Mouse (Mus musculus) liver, embryonic 13.5 days (tissue): ENCODE data around the gene Ccdc162. TPM values are rescaled to one million over a fixed set of nuclear protein-coding genes. Genes with fewer than 3 reads are reported as not detected.

ENCODE experiments used
- ATAC-seq: fragments of 200-750 bp; cut with Nextera tagmentation; 2 replicates; pipeline ENCODE4 v1.8.0; 2017; ENCODE audit warnings: low read depth, mild to moderate bottlenecking, moderate number of reproducible peaks, moderate library complexity
- DNase-seq: peaks from one replicate; pipeline ENCODE4 v3.0.0; 2022
- H3K27ac ChIP-seq: fragments of 300-500 bp; sonication (generic); 2 replicates; pipeline ENCODE4 v1.5.1; 2015; ENCODE audit warnings: moderate library complexity, mild to moderate bottlenecking, inconsistent platforms
- H3K27me3 ChIP-seq: fragments of 300-500 bp; sonication (generic); 2 replicates; pipeline ENCODE4 v1.6.1; 2015; ENCODE audit warnings: mild to moderate bottlenecking, inconsistent platforms
- H3K36me3 ChIP-seq: fragments of 300-500 bp; sonication (generic); 2 replicates; pipeline ENCODE4 v1.6.1; 2015; ENCODE audit warnings: mild to moderate bottlenecking, inconsistent platforms
- H3K4me1 ChIP-seq: fragments of 300-500 bp; sonication (generic); replicated peaks from 2 replicates; pipeline ENCODE4 v1.6.1; 2015; ENCODE audit warnings: inconsistent platforms
- H3K4me2 ChIP-seq: fragments of 300-500 bp; sonication (generic); 2 replicates; pipeline ENCODE4 v1.6.1; 2015; ENCODE audit warnings: inconsistent platforms, mild to moderate bottlenecking, moderate library complexity
- H3K4me3 ChIP-seq: fragments of 300-500 bp; sonication (generic); replicated peaks from 2 replicates; pipeline ENCODE4 v1.5.1; 2015; ENCODE audit warnings: mild to moderate bottlenecking, inconsistent platforms
- H3K9ac ChIP-seq: fragments of 300-500 bp; sonication (generic); 2 replicates; pipeline ENCODE4 v1.6.1; 2015; ENCODE audit warnings: mild to moderate bottlenecking, inconsistent platforms
- H3K9me3 ChIP-seq: fragments of 300-500 bp; sonication (generic); replicated peaks from 2 replicates; pipeline ENCODE4 v1.6.1; 2016; ENCODE audit warnings: inconsistent platforms
- WGBS: fragments of 180-500 bp; shearing (Covaris S2); methylation state at CpG from one replicate; pipeline ENCODE4 v1.1.7; 2015; ENCODE audit not compliant: insufficient replicate concordance; 5-methylcytosine and 5-hydroxymethylcytosine counted together
- polyA plus RNA-seq: library from polyadenylated mRNA; unstranded; fragments of >200 nt; fragmentation: Nextera tagmentation; extraction: Ambion mirVana; gene quantifications from 2 replicates; pipeline ENCODE4 v1.2.1, GENCODE M21; 2015

The Ccdc162 gene
- polyA plus RNA-seq, 1 experiment from 2014 or later, result 0.09 TPM

DNA sequence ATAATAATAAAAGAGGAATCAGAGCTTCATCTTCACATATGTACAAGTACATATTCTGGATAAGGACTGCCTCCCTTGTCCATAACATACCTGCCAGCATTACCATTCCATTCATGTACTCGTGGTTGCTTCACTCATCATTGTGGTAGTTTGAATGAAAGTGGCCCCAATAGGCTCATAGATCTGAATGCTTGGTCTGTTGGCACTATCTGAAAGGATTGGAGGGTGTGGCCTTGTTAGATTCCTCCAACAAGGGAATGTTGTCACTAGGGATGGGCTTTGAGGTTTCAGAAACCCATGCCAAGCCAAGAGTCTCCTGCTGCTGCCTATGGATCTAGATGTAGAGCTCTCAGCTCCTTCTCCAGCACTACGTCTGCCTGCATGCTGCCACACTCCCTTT is 180.4 kb downstream of the Ccdc162 start:
- WGBS, result 57% methylated on average over 2 of the region's 2 CpGs

DNA sequence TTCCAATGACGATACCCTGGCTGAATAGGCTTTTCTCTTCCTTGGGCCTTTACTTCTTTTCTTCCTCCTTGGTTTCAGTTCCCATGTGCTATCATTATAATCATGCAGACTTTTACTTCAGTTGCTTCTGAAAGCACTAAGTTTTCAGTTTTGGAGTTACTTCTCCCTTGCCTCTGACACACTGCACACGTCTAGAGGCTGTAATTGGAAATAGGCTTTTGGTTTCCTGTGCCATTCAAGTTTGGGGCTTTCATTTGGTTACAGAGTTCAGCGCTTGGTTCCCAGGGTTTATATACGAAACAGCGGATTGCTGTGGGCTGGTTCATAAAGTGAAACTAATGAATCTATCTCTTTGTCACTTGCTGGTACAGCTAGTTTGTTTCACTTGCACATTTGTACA is 186.5 kb downstream of the Ccdc162 start:
- Histone ChIP-seq H3K27me3 (no peaks in the 10 kb centered on the region), H3K36me3 (peaks cover 44% of the 10 kb centered on the region), H3K4me2 (no peak overlapping the region), H3K27ac (no peak overlapping the region), H3K4me1 (peaks cover 7% of the 10 kb centered on the region; the same call in 1 of the 2 replicates), H3K4me3 (no peak overlapping the region), H3K9ac (no peak overlapping the region), H3K9me3 (no peaks in the 10 kb centered on the region)
- DNase-seq, result no peak
- 73% methylated on average over 5 of the region's 5 CpGs for WGBS
- no peak for ATAC-seq

More for the DNA sequence above, 180.4 kb downstream of the Ccdc162 start:
- H3K9me3 ChIP-seq, result no peaks in the 10 kb centered on the region
- H3K4me2 ChIP-seq, result no peak overlapping the region
- peaks cover 4% of the 10 kb centered on the region for H3K36me3 ChIP-seq
- no peak for ATAC-seq
- no peaks in the 10 kb centered on the region for H3K4me1 ChIP-seq
- DNase-seq, result no peak
- H3K4me3 ChIP-seq, result no peak overlapping the region
- no peak overlapping the region for H3K9ac ChIP-seq
- H3K27me3 ChIP-seq, result no peaks in the 10 kb centered on the region
- H3K27ac ChIP-seq, result no peak overlapping the region

DNA sequence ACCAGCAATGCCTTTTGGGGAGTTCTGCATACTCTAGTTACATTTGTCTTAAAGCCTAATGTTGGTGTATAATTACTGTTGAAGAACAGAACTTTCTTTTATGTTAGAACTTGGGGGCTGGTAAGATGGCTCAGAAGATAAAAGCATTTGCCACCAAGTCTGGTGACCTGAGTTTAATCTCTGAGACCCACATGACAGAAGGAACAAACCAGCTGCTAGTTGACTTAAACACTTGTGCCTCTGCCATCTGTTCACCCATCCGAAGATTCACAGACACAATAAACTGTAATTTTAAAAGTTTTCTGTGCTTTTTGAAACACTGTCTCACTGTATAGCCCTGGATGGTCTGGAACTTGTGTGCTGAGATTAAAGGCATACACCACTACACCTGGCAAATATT is 190.7 kb downstream of the Ccdc162 start:
- Histone ChIP-seq H3K4me3 (no peak overlapping the region), H3K4me2 (no peak overlapping the region), H3K27me3 (no peaks in the 10 kb centered on the region), H3K36me3 (peaks cover 51% of the 10 kb centered on the region), H3K4me1 (peaks cover 36% of the 10 kb centered on the region), H3K9ac (no peak overlapping the region), H3K27ac (no peak overlapping the region), H3K9me3 (no peaks in the 10 kb centered on the region)
- WGBS, result 54% methylated on average over 1 of the region's 1 CpGs
- DNase-seq, result no peak
- ATAC-seq, result no peak

DNA sequence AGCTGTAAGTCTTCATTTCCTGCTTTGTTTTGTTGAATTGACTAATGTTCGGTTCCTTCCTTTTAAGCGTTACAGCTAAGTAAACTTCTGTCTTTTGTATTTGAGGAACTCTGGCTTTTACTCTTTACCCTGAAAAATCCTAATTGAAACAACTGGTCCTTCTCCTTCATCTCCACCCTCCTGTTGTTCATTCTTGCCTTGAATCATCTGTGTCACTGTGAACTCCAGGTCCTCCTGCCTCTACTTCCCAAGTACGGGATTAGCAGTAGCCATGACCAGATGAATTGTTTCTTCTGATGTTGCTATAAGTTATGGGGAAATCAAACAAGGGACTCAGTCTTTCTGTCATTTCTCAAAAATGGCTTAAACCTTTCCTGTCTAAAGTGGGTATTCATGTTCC is 193.0 kb downstream of the Ccdc162 start:
- DNase-seq (no peak), ATAC-seq (no peak)
- Histone ChIP-seq H3K4me1 (peaks cover 38% of the 10 kb centered on the region), H3K9ac (no peak overlapping the region), H3K27me3 (no peaks in the 10 kb centered on the region), H3K9me3 (no peaks in the 10 kb centered on the region), H3K4me2 (no peak overlapping the region), H3K4me3 (no peak overlapping the region), H3K27ac (no peak overlapping the region), H3K36me3 (peaks cover 33% of the 10 kb centered on the region)
- 71% methylated on average over 3 of the region's 3 CpGs for WGBS

DNA sequence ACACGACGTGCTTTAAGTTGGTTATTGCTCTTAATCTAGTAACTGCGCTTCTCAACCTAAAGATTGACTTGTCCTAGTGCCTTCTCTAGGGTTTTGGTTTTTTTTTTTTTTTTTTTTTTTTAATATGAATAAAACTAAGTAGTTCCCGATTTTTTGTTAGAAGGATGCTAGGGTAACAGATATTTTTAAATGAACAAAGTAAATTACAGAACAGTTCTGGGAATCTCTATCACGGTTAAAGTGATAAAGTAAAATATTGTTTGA is 196.1 kb downstream of the Ccdc162 start:
- Histone ChIP-seq H3K27ac (peak overlapping the region; percentile 89), H3K4me3 (peak overlapping the region; percentile 84), H3K4me2 (peak overlapping the region; percentile 78), H3K9me3 (no peaks in the 10 kb centered on the region), H3K27me3 (no peaks in the 10 kb centered on the region), H3K9ac (peak overlapping the region; percentile 89), H3K36me3 (peaks cover 13% of the 10 kb centered on the region), H3K4me1 (peaks cover 42% of the 10 kb centered on the region)
- WGBS, result 3% methylated on average over 5 of the region's 5 CpGs
- no peak for DNase-seq
- ATAC-seq, result no peak

DNA sequence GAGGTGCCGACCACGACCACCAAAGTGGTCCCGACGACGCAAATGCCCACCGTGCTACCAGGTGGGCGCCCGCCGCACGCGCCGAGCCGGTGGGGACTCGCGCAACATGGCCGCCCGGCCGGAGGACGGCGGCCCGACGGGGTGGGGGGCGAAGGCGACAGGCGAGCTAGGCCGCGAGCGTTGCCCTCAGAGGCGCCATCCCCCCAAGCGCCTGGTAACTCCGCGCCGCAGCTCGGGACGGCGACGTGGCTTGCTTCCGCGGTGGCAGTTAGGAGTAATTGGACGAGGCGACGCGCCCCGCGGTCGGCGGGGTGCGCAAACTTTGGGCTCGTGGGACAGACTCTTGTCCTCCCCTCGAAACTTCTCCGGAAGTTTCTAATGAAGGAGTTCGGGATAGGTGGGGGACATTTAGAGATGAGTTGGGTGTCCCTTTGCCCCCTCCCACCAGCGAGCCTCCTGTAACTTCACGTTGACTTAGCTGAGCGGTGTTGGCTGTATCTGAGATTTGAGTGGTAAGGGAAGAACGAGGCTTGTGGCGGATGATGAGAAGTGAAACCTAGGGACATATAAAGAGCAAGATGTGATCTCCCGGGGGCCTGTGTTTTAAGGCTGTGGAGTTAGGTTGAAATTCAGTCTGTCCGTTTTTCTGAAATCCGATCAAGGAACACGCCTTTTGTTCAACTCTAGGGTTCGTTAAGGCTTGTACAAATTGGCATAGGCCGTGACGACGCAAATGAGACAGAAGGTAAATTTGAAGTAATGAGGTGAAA is 196.6 kb downstream of the Ccdc162 start:
- DNase-seq (peak; percentile 52), ATAC-seq (peak; percentile 42)
- Histone ChIP-seq H3K4me3 (peak overlapping the region; percentile 84), H3K27me3 (no peaks in the 10 kb centered on the region), H3K9me3 (no peaks in the 10 kb centered on the region), H3K4me2 (peak overlapping the region; percentile 78), H3K36me3 (peaks cover 11% of the 10 kb centered on the region), H3K27ac (peak overlapping the region; percentile 89), H3K4me1 (peaks cover 39% of the 10 kb centered on the region), H3K9ac (peak overlapping the region; percentile 89)
- under 1% methylated on average over 64 of the region's 65 CpGs for WGBS

DNA sequence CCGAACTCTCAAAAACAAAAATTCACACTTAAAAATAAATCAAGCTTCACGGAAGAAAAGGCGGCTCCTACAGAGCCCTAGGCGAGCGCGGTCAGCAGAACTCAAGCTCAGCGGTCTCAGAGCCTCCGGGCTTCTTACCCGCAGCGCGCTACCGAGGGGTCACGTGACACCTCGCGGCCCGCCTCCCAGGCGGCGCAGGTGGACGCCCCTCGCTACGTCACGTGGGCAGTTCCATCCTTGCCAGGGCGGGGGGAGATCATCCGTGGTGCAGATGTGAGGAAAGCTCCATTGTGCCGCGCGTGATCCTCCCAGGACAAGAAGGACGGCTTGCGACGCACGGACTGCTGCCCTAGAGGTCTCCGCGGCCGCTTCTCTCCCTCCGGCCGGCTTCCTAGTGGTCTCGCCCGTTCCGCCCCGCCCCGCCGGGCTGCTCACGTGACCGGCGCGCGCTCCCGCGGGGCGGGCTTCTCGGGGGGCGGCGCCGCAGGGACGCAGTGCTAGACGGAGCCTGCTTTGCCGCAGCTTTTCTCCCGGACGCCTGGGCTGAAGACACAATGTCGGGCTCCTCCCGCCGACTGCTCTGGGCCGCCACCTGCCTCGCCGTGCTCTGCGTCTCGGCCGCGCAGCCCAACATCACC is 197.3 kb downstream of the Ccdc162 start, which contains the start of gene Cd164:
TSS of gene Cd164 (plus strand) at position 434 of the 638 bp plus-strand sequence.
- H3K4me1 ChIP-seq, result peaks cover 34% of the 10 kb centered on the region
- peaks cover 6% of the 10 kb centered on the region; the same call in 1 of the 2 replicates for H3K36me3 ChIP-seq
- DNase-seq (peak; percentile 85), ATAC-seq (peak; percentile 89)
- H3K27ac ChIP-seq, result peak within 1 kb of the TSS; percentile 89
- H3K27me3 ChIP-seq, result no peaks in the 10 kb centered on the region
- H3K4me3 ChIP-seq, result peak within 1 kb of the TSS; percentile 84
- peak within 1 kb of the TSS; percentile 78 for H3K4me2 ChIP-seq
- peak within 1 kb of the TSS; percentile 89 for H3K9ac ChIP-seq
- H3K9me3 ChIP-seq, result no peaks in the 10 kb centered on the region
- WGBS, result under 1% methylated on average over 65 of the region's 69 CpGs

DNA sequence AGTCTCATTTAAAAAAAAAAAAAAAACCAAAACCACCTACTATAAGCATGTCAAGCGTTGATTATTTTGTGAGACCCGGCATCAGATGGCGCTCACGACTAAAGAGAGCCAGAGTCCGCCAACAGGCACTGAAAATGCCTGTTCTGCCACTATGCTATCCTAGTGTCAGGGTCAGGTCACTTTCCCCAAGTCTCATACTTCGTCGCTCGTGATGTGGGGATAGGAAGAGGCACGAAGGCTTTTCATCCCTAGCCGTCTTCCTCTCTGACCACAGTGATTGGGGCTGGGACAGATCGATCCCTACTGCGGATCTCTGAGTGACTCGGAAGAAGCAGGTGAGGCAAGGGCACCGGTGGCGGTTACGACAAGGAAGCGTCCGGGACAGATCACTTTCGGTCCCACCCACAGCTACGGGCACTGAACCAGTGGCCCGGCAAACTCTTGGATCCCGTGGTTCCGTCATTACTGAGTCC is 197.9 kb downstream of the Ccdc162 start:
- peak; percentile 76 for DNase-seq
- under 1% methylated on average over 23 of the region's 23 CpGs for WGBS

DNA sequence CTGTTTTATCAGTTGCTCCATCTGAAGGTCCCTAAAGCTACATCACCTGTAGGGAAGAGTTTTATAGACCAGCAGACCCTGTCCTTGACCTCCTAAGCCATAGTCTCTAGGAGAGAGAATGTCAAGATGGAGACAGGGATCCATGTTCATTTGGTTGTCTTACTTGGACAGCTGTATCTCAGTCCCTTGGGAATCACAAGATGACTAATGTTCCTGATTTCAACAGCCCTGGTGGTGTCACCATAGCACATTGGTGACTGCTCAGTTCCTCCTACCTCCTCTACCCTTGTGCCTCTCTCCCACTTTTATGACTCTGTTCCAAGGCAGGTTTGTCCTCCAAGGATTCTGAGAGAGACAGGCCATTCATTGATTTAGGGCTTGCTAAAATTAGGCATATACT is 201.5 kb downstream of the Ccdc162 start:
- no peak overlapping the region for H3K9ac ChIP-seq
- H3K9me3 ChIP-seq, result no peaks in the 10 kb centered on the region

More for the DNA sequence above, 197.9 kb downstream of the Ccdc162 start:
- H3K36me3 ChIP-seq, result peaks cover 2% of the 10 kb centered on the region; the same call in 1 of the 2 replicates
- peaks cover 34% of the 10 kb centered on the region for H3K4me1 ChIP-seq
- no peaks in the 10 kb centered on the region for H3K27me3 ChIP-seq
- H3K4me3 ChIP-seq, result peak overlapping the region; percentile 84
- H3K9ac ChIP-seq, result peak overlapping the region; percentile 89
- peak overlapping the region; percentile 78 for H3K4me2 ChIP-seq
- no peaks in the 10 kb centered on the region for H3K9me3 ChIP-seq
- ATAC-seq, result peak; percentile 76
- H3K27ac ChIP-seq, result peak overlapping the region; percentile 89

DNA sequence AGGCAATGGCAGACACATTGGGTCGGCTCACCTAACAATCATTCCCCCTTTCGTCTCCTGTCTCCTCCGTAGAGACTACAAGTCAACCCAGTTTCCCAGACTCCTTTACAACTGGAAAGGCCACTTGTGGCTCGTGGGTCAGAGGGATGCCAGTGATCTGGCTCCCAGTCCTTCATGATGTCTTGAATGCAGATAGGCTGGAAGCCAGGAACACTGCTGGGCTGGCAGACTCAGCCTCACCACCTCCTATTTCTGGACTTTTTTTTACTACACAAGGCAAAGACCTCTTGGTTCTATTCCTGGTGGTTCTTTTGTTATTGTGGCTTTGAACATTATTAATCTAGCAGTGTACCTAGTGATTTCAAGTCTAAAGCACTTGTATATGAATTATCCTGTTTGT is 202.1 kb downstream of the Ccdc162 start:
- Histone ChIP-seq H3K27ac (no peak overlapping the region), H3K36me3 (no peaks in the 10 kb centered on the region), H3K4me3 (no peak overlapping the region), H3K4me2 (no peak overlapping the region), H3K9me3 (no peaks in the 10 kb centered on the region), H3K27me3 (no peaks in the 10 kb centered on the region), H3K9ac (no peak overlapping the region), H3K4me1 (peaks cover 8% of the 10 kb centered on the region)
- DNase-seq (no peak), ATAC-seq (no peak)
- WGBS, result 59% methylated on average over 4 of the region's 4 CpGs

More for the DNA sequence above, 201.5 kb downstream of the Ccdc162 start:
- Histone ChIP-seq H3K4me2 (no peak overlapping the region), H3K36me3 (no peaks in the 10 kb centered on the region), H3K4me1 (peaks cover 8% of the 10 kb centered on the region), H3K27me3 (no peaks in the 10 kb centered on the region), H3K27ac (no peak overlapping the region), H3K4me3 (no peak overlapping the region)
- DNase-seq (no peak), ATAC-seq (no peak)

DNA sequence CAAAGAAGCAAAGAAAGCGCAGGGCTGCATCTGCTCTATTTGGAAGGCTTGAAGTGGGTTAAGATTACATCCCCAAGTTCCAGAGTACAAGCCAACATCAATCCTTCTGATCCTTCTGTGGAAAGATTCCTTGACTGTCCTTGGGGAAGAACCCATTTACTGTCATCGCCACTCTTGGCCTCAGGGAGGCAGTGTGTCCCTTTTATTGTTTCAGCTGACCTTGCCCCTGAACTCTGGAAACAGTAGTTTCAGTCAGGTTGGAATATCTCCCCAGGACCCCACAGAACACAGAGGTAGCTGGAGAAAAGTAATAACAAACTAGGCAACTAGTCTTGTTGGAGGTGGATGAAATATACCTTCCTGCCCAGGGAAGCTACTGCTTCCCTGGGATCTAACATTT is 207.3 kb downstream of the Ccdc162 start:
- Histone ChIP-seq H3K27ac (no peak overlapping the region), H3K4me2 (no peak overlapping the region), H3K36me3 (no peaks in the 10 kb centered on the region), H3K27me3 (no peaks in the 10 kb centered on the region), H3K9ac (no peak overlapping the region), H3K9me3 (no peaks in the 10 kb centered on the region), H3K4me3 (no peak overlapping the region), H3K4me1 (no peaks in the 10 kb centered on the region)
- no peak for ATAC-seq
- no peak for DNase-seq
- WGBS, result 28% methylated on average over 2 of the region's 2 CpGs
